Mouse (Mus musculus): ENCODE measurements around the gene Aprt.

DNA sequence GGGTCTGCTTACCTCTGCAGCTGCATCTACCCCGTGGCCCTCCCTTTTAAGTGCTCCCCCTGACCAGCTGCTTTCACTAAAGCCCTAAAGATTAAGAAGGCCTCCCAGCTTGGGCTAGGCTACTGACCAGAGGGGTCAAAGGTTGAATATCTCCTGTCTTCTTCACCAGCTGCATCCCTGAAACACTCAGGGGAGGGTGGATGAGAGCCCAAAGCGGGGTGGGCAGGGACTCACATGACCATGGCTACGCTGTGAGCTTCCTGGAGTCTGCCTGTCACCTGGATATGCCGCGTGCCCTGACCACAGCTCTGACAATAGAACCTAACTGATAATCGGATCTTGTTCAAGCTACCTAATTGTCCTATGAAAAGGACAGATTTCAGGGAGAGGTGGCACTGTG lies 46.0 kb upstream of the Aprt start, which contains the start of gene Pabpn1l:
- no peak for TF ChIP-seq CTCF (IDR thresholded peaks at IDR 0.05 in 2 of 3, conservative IDR thresholded peaks at IDR 0.05 in 1 of 3; ENCODE audit: control insufficient read depth in 1 of 3, insufficient read depth in 1 of 3, low read depth in 2 of 3, low read length in 3 of 3, poor library complexity in 1 of 3, severe bottlenecking in 1 of 3)
- no peak for TF ChIP-seq MYC (IDR thresholded peaks at IDR 0.05; ENCODE audit: low read depth, low read length)
- no peak for TF ChIP-seq POLR2A (IDR thresholded peaks at IDR 0.05; ENCODE audit: control insufficient read depth in 1 of 2, insufficient read depth in 1 of 2, low read depth in 1 of 2, low read length in 2 of 2, poor library complexity in 1 of 2)
- TF ChIP-seq MAFK (IDR thresholded peaks at IDR 0.05; ENCODE audit: borderline replicate concordance, low read depth, low read length), result no peak
- no peak for TF ChIP-seq POLR2AphosphoS5 (IDR thresholded peaks at IDR 0.05; ENCODE audit: borderline replicate concordance, low read depth, low read length)
- no peak for TF ChIP-seq RCOR1 (IDR thresholded peaks at IDR 0.05; ENCODE audit: low read depth, low read length)
- no peak for TF ChIP-seq JUND (IDR thresholded peaks at IDR 0.05; ENCODE audit: low read depth, low read length)
- TF ChIP-seq TBP (IDR thresholded peaks at IDR 0.05; ENCODE audit: low read depth, low read length), result no peak
- no peak for TF ChIP-seq NELFE (IDR thresholded peaks at IDR 0.05; ENCODE audit: low read depth, low read length)
- TF ChIP-seq MAX (IDR thresholded peaks at IDR 0.05; ENCODE audit: low read length), result no peak
- no peak for TF ChIP-seq TCF12 (IDR thresholded peaks at IDR 0.05; ENCODE audit: low read depth, low read length)
- no peak for TF ChIP-seq RAD21 (IDR thresholded peaks at IDR 0.05; ENCODE audit: low read depth, low read length)
- TF ChIP-seq KAT2A (conservative IDR thresholded peaks at IDR 0.05; ENCODE audit: low read depth, low read length), result no peak

Measured in MEL (cell line).